Mouse (Mus musculus) limb, embryonic 14.5 days (tissue): Measurements from ENCODE around the gene Dis3l. TPM values are rescaled to one million over a fixed set of nuclear protein-coding genes. Genes with fewer than 3 reads are reported as not detected.
A peak's percentile ranks its signal among the peaks of the same experiment; 100 is the strongest.

ENCODE experiments used
- ATAC-seq: fragments of 200-750 bp; cut with Nextera tagmentation; 2 replicates; pipeline ENCODE4 v1.8.0; 2017; ENCODE audit warnings: low read depth, moderate number of reproducible peaks, moderate TSS enrichment; ENCODE audit not compliant: low FRiP score
- DNase-seq: peaks from one replicate; pipeline ENCODE4 v3.0.0-alpha.2; 2015; ENCODE audit warnings: low spot score
- H3K27ac ChIP-seq: fragments of 300-500 bp; sonication (generic); replicated peaks from 2 replicates; pipeline ENCODE4 v1.5.1; 2014; ENCODE audit warnings: low read depth, mild to moderate bottlenecking, low read length, moderate library complexity, mixed read lengths
- H3K27me3 ChIP-seq: fragments of 300-500 bp; sonication (generic); 2 replicates; pipeline ENCODE4 v1.6.1; 2014; ENCODE audit warnings: low read length, mixed read lengths; ENCODE audit not compliant: control insufficient read depth, insufficient read depth
- H3K36me3 ChIP-seq: fragments of 300-500 bp; sonication (generic); 2 replicates; pipeline ENCODE4 v1.6.1; 2014; ENCODE audit warnings: mild to moderate bottlenecking, low read length, moderate library complexity, mixed read lengths; ENCODE audit not compliant: control insufficient read depth, insufficient read depth
- H3K4me1 ChIP-seq: fragments of 300-500 bp; sonication (generic); 2 replicates; pipeline ENCODE4 v1.6.1; 2014; ENCODE audit warnings: antibody characterized with exemption, low read length, mixed read lengths; ENCODE audit not compliant: control insufficient read depth, insufficient read depth
- H3K4me2 ChIP-seq: fragments of 300-500 bp; sonication (generic); replicated peaks from 2 replicates; pipeline ENCODE4 v1.6.1; 2014; ENCODE audit warnings: low read depth, mild to moderate bottlenecking, low read length, moderate library complexity; ENCODE audit not compliant: severe bottlenecking
- H3K4me3 ChIP-seq: fragments of 300-500 bp; sonication (generic); replicated peaks from 2 replicates; pipeline ENCODE4 v1.5.1; 2014; ENCODE audit warnings: low read length
- H3K9ac ChIP-seq: fragments of 300-500 bp; sonication (generic); 2 replicates; pipeline ENCODE4 v1.6.1; 2014; ENCODE audit warnings: mild to moderate bottlenecking, low read depth, low read length, moderate library complexity; ENCODE audit not compliant: severe bottlenecking
- H3K9me3 ChIP-seq: fragments of 300-500 bp; sonication (generic); 2 replicates; pipeline ENCODE4 v1.6.1; 2016; ENCODE audit warnings: low read length; ENCODE audit not compliant: control insufficient read depth
- POLR2A ChIP-seq: fragments of 200-500 bp; IDR thresholded peaks from 2 replicates; pipeline ENCODE4 v1.8.0; 2012; ENCODE audit warnings: inconsistent platforms, mild to moderate bottlenecking, moderate library complexity, borderline replicate concordance; ENCODE audit not compliant: insufficient read depth, insufficient read length; ENCODE audit errors: extremely low read depth
- WGBS: fragments of 180-500 bp; shearing (Covaris S2); extraction: QIAGEN DNeasy Blood & Tissue Kit; methylation state at CpG from one replicate; pipeline ENCODE4 v1.1.7; 2014; 5-methylcytosine and 5-hydroxymethylcytosine counted together
- polyA plus RNA-seq, 2 experiments: library from polyadenylated mRNA; depleted of rRNA in 1 of 2; stranded (reverse) in 1 of 2; unstranded in 1 of 2; fragments of >200 nt; fragmentation: Nextera tagmentation in 1 of 2; extraction: Ambion mirVana in 1 of 2; gene quantifications; 2 replicates each; pipeline versions ENCODE4 v1.2.1 to v1.2.3; 2012 to 2014

Dis3l gene
- polyA plus RNA-seq, 2 experiments = 19.1 to 19.9 TPM

DNA sequence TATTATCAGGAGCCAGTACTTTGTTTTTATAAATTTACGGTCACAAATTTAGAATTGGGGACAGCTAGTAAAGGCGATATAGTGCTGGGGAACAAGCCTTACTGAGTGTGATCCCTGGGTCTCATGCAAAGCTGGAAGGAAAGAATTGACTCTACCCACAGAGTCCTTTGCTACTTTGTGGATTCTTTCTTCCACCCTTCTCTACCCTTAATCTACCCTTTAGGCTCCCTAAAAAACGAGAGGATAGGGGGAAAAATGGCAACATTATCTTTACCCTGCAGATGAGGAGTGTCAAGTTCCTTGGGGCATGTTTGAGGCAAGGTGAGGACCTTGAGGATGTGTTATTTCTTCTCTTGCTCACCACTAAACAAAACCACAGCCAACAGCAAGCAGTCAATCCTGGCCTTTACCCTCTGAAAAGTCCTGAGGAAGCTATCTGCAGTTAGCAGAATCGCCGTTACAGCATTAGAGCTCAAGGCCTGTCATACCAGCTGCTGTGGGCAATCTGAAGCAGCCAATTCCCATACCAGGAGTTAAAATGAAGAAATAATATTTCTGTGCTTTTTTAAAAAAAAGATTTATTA lies 58.6 kb downstream of the Dis3l start:
- H3K4me2 ChIP-seq = peak overlapping the region; percentile 72
- H3K4me3 ChIP-seq = peak overlapping the region; percentile 78
- no peaks in the 10 kb centered on the region for H3K9me3 ChIP-seq
- 0 out of 2 replicates have a peak, but pooled peaks cover 4% of the 10 kb centered on the region for H3K36me3 ChIP-seq
- peak overlapping the region; percentile 97 for H3K27ac ChIP-seq
- H3K9ac ChIP-seq = peak overlapping the region; percentile 98
- no peak for TF ChIP-seq POLR2A
- H3K27me3 ChIP-seq = no peaks in the 10 kb centered on the region
- DNase-seq = no peak
- H3K4me1 ChIP-seq = peaks cover 7% of the 10 kb centered on the region
- WGBS = 60% methylated on average over 5 of the region's 5 CpGs
- no peak for ATAC-seq

DNA sequence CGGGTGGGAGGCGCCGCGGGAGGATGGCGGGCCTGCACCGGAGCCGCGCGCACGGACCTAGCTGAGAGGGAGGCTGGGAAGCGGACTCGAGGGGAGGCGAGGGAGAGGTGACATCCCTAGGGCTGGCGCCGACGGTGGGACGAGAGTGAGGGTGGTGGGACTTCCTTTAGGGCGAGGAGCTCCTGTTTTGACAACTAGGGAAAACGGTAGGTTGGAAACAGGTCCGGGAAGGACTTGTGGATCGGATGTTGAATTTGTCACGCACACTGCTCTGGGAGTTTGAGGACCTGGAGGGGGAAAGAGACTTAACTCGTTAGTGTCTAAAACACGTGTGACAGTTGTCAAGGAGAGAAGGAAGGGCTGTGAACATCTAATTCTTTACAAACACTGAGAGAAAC lies 59.3 kb downstream of the Dis3l start:
- Histone ChIP-seq H3K4me2 (peak overlapping the region; percentile 72), H3K4me1 (peaks cover 7% of the 10 kb centered on the region), H3K36me3 (0 out of 2 replicates have a peak, but pooled peaks cover under 1% of the 10 kb centered on the region), H3K27me3 (no peaks in the 10 kb centered on the region), H3K9me3 (no peaks in the 10 kb centered on the region), H3K27ac (peak overlapping the region; percentile 97), H3K9ac (peak overlapping the region; percentile 98), H3K4me3 (peak overlapping the region; percentile 78)
- under 1% methylated on average over 24 of the region's 24 CpGs for WGBS
- ATAC-seq (peak; percentile 80), DNase-seq (peak; percentile 21)
- TF ChIP-seq POLR2A = no peak

DNA sequence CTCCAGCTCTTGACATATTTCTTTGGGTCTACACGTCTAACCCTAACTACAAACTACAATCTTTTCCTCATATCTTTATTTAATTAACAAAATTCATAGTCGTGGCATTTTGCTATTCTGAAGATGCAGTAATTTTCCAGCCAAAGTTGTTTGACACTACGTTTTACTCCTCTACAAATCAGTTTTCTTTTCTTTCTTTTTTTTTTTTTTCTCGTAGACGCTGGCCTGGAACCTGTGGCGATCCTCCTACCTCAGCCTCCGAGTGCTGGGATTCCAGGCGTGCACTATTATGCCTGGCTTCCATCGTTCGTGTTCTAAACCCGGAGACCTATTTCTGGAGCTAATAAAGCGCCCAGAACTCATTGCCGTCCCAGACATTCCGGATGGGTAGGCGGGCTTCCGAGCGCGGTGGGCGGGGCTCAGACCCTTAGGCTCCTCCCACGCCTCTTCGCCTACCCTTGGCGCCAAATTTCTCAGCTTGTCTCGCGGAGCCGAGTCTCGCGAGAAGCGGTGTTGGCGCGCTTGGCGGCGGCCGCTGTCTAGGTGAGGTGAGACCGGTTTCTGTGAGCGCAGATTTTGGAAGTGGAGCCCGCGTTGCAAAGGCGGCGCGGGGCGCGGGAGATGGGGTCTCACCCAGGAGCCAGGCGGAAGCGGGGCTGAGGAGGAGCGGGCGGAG lies 59.8 kb downstream of the Dis3l start, which contains the start of gene Tipin:
Gene Tipin, plus strand, starts transcription at position 477 of the 676 bp plus-strand sequence.
- TF ChIP-seq POLR2A = peak; percentile 93; the same call in 1 of the 2 replicates
- 3% methylated on average over 45 of the region's 46 CpGs for whole genome bisulfite sequencing

DNA sequence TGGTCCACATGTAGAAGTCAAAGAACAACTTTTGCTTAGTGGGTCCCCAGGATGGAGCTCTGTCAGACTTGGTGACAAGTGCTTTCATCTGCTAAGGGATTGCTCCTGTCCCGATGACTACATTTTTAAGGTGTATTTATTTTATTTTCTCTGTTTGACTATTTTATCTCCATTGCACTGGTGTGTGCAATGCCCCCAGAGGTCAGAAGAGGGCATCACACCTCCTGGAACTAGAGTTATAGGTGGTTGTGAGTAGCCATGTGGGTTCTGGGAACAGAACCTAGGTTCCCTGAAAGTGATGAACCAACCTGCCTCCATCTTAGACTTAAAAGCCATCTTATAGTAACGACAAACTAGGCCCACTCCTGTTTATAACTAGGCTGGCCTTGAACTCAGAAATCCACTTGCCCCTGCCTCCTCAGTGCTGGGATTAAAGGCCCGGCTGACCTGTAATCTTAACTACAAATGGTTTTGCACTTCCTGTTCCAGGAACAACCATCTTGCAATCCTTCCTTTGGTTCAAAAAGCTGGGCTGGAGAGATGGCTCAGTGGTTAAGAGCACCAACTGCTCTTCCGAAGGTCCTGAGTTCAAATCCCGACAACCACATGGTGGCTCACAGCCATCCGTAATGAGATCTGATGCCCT lies 62.3 kb downstream of the Dis3l start:
- H3K36me3 ChIP-seq = no peaks in the 10 kb centered on the region
- no peaks in the 10 kb centered on the region for H3K9me3 ChIP-seq
- ATAC-seq (no peak), DNase-seq (no peak)
- no peaks in the 10 kb centered on the region for H3K27me3 ChIP-seq
- no peak overlapping the region for H3K9ac ChIP-seq
- 93% methylated on average over 6 of the region's 6 CpGs for WGBS
- H3K4me2 ChIP-seq = no peak overlapping the region
- no peak overlapping the region for H3K4me3 ChIP-seq
- peaks cover 7% of the 10 kb centered on the region for H3K4me1 ChIP-seq
- no peak overlapping the region for H3K27ac ChIP-seq
- TF ChIP-seq POLR2A = no peak

More for the DNA sequence above, 59.8 kb downstream of the Dis3l start, which contains the start of gene Tipin:
- H3K4me1 ChIP-seq = peaks cover 7% of the 10 kb centered on the region
- H3K27me3 ChIP-seq = no peaks in the 10 kb centered on the region
- peak within 1 kb of the TSS; percentile 78 for H3K4me3 ChIP-seq
- peak; percentile 96 for ATAC-seq
- peak within 1 kb of the TSS; percentile 97 for H3K27ac ChIP-seq
- DNase-seq = peak; percentile 97
- H3K36me3 ChIP-seq = no peaks in the 10 kb centered on the region
- peak within 1 kb of the TSS; percentile 72 for H3K4me2 ChIP-seq
- no peaks in the 10 kb centered on the region for H3K9me3 ChIP-seq
- peak within 1 kb of the TSS; percentile 98 for H3K9ac ChIP-seq

DNA sequence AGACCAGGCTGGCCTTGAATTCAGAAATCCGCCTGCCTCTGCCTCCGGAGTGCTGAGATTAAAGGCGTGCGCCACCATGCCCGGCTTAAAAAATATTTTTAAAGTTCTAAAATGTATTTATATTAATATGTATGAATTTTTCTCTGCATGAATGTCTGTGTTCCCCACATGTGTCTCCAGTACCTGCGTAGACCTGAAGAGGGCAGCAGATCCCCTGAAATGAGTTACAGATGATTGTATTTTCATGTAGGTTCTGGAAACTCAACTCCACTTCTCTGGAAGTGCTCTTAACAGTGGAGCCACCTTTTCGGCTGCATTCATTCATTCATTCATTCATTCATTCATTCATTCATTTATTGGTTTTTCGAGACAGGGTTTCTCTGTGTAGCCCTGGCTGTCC lies 63.4 kb downstream of the Dis3l start:
- no peak overlapping the region for H3K4me3 ChIP-seq
- no peak overlapping the region for H3K4me2 ChIP-seq
- DNase-seq (peak; percentile 66), ATAC-seq (no peak)
- TF ChIP-seq POLR2A = no peak
- WGBS = 71% methylated on average over 8 of the region's 8 CpGs
- H3K36me3 ChIP-seq = no peaks in the 10 kb centered on the region
- H3K27me3 ChIP-seq = no peaks in the 10 kb centered on the region
- peaks cover 6% of the 10 kb centered on the region for H3K4me1 ChIP-seq
- no peaks in the 10 kb centered on the region for H3K9me3 ChIP-seq
- H3K27ac ChIP-seq = no peak overlapping the region
- H3K9ac ChIP-seq = no peak overlapping the region
